Mouse (Mus musculus) limb, embryonic 11.5 days (tissue): Measurements from ENCODE around the gene Slc26a1. TPM values are rescaled to one million over a fixed set of nuclear protein-coding genes. Genes with fewer than 3 reads are reported as not detected.

Source experiments
- ATAC-seq: fragments of 200-750 bp; cut with Nextera tagmentation; 2 replicates; pipeline ENCODE4 v1.8.0; 2017; ENCODE audit warnings: low read depth; ENCODE audit not compliant: insufficient number of reproducible peaks, low FRiP score, low TSS enrichment
- DNase-seq: peaks from one replicate; pipeline ENCODE4 v3.0.0-alpha.2; 2015; ENCODE audit warnings: low spot score
- H3K27ac ChIP-seq: fragments of 300-500 bp; sonication (generic); replicated peaks from 2 replicates; pipeline ENCODE4 v1.5.1; 2014; ENCODE audit warnings: low read depth, mild to moderate bottlenecking, low read length
- H3K27me3 ChIP-seq: fragments of 300-500 bp; sonication (generic); 2 replicates; pipeline ENCODE4 v1.6.1; 2014; ENCODE audit warnings: mild to moderate bottlenecking, low read length, mixed read lengths; ENCODE audit not compliant: control insufficient read depth, insufficient read depth
- H3K36me3 ChIP-seq: fragments of 300-500 bp; sonication (generic); 2 replicates; pipeline ENCODE4 v1.6.1; 2014; ENCODE audit warnings: mild to moderate bottlenecking, low read length, moderate library complexity, mixed read lengths; ENCODE audit not compliant: control insufficient read depth, insufficient read depth
- H3K4me1 ChIP-seq: fragments of 300-500 bp; sonication (generic); 2 replicates; pipeline ENCODE4 v1.6.1; 2014; ENCODE audit warnings: low read length, mixed read lengths; ENCODE audit not compliant: control insufficient read depth, insufficient read depth
- H3K4me2 ChIP-seq: fragments of 300-500 bp; sonication (generic); 2 replicates; pipeline ENCODE4 v1.6.1; 2014; ENCODE audit warnings: low read depth, mild to moderate bottlenecking, moderate library complexity; ENCODE audit not compliant: severe bottlenecking
- H3K4me3 ChIP-seq: fragments of 300-500 bp; sonication (generic); 2 replicates; pipeline ENCODE4 v1.5.1; 2014; ENCODE audit warnings: low read depth, low read length
- H3K9ac ChIP-seq: fragments of 300-500 bp; sonication (generic); 2 replicates; pipeline ENCODE4 v1.6.1; 2014; ENCODE audit warnings: mild to moderate bottlenecking, low read length
- H3K9me3 ChIP-seq: fragments of 300-500 bp; sonication (generic); 2 replicates; pipeline ENCODE4 v1.6.1; 2016; ENCODE audit warnings: low read length; ENCODE audit not compliant: control insufficient read depth
- WGBS: fragments of 180-500 bp; shearing (Covaris S2); extraction: QIAGEN DNeasy Blood & Tissue Kit; methylation state at CpG from one replicate; pipeline ENCODE4 v1.1.7; 2014; 5-methylcytosine and 5-hydroxymethylcytosine counted together
- polyA plus RNA-seq: library from polyadenylated mRNA; unstranded; fragments of >200 nt; fragmentation: Nextera tagmentation; extraction: Ambion mirVana; gene quantifications from 2 replicates; pipeline ENCODE4 v1.2.1, GENCODE M21; 2014

The Slc26a1 gene
- polyA plus RNA-seq, 1 experiment from 2014 or later, result 0.84 TPM

DNA sequence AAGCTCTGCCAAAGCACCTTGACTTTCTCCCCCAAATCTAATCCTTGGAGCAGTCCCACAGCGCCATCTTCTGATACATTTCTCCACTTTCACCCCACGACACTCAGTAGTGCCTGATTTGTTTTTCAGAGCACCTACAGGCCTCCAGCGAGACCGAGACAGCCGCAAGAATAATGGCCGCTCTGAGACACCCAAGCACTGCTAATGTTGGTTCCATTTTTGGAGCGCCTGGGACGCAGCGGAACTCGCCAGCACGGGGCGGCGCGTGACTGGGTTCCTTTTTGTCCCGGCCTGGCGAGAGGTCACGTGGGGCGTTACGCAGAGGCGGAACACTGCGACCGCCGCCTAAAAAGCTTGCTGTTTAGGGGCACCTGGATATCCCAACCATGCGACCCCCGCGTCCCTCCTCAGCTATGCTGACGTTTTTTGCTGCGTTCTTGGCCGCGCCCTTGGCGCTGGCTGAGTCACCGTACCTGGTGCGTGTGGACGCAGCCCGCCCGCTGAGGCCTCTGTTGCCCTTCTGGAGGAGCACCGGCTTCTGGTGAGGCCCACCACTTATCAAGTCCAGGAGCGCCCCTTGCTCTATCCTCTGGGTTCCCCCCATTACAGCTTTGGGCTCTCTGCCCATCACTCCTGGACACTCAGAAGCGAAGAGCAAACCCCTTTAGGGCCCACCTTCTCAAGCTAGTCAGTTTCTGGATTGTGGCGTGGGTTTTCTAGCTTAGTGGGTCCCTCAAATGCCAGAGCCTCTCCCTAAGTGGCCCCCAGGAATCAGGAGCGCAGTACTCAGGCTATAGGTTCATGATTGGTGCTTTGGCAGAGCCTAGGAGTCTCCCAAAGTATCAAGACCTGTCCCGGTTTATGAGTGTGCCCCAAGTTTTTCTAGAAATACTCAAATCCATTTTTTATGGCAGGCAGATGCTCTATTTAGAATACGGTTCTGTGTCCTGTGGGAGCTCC is 6.1 kb downstream of the Slc26a1 start, which contains the start of gene Dgkq:
TSS of gene Dgkq (minus strand) at position 696 of the 960 bp plus-strand sequence.
- H3K27me3 ChIP-seq, result no peaks in the 10 kb centered on the region
- peaks cover 4% of the 10 kb centered on the region; the same call in 1 of the 2 replicates for H3K4me1 ChIP-seq
- 8% methylated on average over 43 of the region's 43 CpGs for WGBS
- peak within 1 kb of the TSS; percentile 70 for H3K4me2 ChIP-seq
- DNase-seq, result peak; percentile 86
- peak within 1 kb of the TSS; percentile 47 for H3K4me3 ChIP-seq
- H3K27ac ChIP-seq, result peak within 1 kb of the TSS; percentile 80
- peak; percentile 85 for ATAC-seq
- peaks cover 7% of the 10 kb centered on the region; the same call in 1 of the 2 replicates for H3K36me3 ChIP-seq
- H3K9ac ChIP-seq, result peak within 1 kb of the TSS; percentile 76
- no peaks in the 10 kb centered on the region for H3K9me3 ChIP-seq

GRCm38 (mm10) chr5:108668387-108668932 is 6.9 kb downstream of the Slc26a1 start:
- H3K27ac ChIP-seq, result no peak overlapping the region; the same call in 1 of the 2 replicates
- peak overlapping the region; percentile 76 for H3K9ac ChIP-seq
- peak overlapping the region; percentile 70 for H3K4me2 ChIP-seq
- H3K36me3 ChIP-seq, result peaks cover 5% of the 10 kb centered on the region; the same call in 1 of the 2 replicates
- no peak for ATAC-seq
- peaks cover 4% of the 10 kb centered on the region; the same call in 1 of the 2 replicates for H3K4me1 ChIP-seq
- no peak for DNase-seq
- no peaks in the 10 kb centered on the region for H3K9me3 ChIP-seq
- peak overlapping the region; percentile 47 for H3K4me3 ChIP-seq
- 22% methylated on average over 3 of the region's 3 CpGs for WGBS
- H3K27me3 ChIP-seq, result no peaks in the 10 kb centered on the region

DNA sequence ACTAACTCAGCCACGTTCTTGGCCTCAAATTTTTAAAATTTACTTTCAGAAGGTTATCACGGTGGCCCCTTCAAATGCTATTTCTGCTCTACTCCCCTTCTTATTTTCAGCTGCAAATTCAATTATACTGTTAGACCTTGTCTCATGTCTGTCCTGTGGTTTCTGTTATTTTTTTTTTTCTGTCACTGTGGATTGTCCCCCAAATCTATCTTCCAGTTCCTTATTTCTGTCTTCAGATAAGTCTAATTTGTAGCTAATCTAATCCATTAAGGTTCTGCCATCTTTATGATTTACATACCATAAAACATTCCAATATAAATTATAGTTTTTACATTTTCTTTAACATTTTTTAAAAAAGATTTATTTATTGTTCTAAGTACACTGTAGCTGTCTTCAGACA is 8.0 kb downstream of the Slc26a1 start:
- Histone ChIP-seq H3K9me3 (no peaks in the 10 kb centered on the region), H3K27me3 (no peaks in the 10 kb centered on the region), H3K4me1 (peaks cover 4% of the 10 kb centered on the region; the same call in 1 of the 2 replicates), H3K36me3 (peaks cover 4% of the 10 kb centered on the region; the same call in 1 of the 2 replicates), H3K27ac (no peak overlapping the region), H3K9ac (no peak overlapping the region), H3K4me3 (no peak overlapping the region), H3K4me2 (no peak overlapping the region)
- DNase-seq (no peak), ATAC-seq (no peak)
- WGBS, result 84% methylated on average over 2 of the region's 2 CpGs

DNA sequence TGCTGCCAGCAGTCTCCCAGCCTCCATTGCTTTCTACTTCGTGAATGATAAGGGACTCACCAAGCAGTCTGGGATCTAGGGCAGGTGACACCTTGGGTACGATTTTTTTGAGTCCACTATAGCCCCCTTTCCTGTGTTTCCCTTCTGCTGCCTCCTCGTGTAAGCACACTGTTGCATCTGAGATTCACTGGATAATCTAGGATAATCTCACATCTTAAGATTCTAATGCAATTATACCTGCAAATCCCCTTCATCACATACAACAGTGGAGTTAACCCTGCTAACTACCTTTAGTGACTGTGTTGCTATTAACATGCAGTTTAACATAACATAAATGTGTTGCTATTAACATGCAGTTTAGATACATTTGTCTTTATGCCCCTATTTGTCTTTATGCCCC is 10.3 kb downstream of the Slc26a1 start:
- WGBS, result 41% methylated on average over 3 of the region's 3 CpGs
- Histone ChIP-seq H3K9ac (no peak overlapping the region), H3K27ac (no peak overlapping the region), H3K4me1 (peaks cover 4% of the 10 kb centered on the region; the same call in 1 of the 2 replicates), H3K36me3 (no peaks in the 10 kb centered on the region), H3K9me3 (no peaks in the 10 kb centered on the region), H3K4me3 (no peak overlapping the region), H3K27me3 (no peaks in the 10 kb centered on the region), H3K4me2 (no peak overlapping the region)
- no peak for DNase-seq
- no peak for ATAC-seq

DNA sequence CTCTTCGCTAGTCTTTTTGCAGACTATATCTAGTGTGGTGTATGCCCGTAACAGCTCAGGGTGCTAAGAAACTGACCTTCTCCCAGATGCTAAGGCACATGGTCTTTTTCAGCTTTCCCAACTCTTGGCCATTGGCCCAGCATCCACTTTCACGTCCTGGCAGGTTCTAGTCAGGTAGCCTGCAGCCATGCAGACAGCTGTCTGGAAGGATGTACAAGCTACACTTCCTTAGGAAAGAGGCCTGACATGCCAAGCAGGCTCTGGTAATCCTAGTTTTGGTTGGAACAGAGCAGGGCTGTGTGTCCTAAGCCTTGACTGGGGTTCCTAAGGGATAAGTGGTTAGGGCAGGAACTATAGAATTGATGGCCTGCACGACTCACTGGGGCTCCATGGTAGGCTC is 12.6 kb downstream of the Slc26a1 start:
- peaks cover 5% of the 10 kb centered on the region for H3K4me1 ChIP-seq
- WGBS, result 85% methylated on average over 4 of the region's 4 CpGs
- no peak for DNase-seq
- H3K27ac ChIP-seq, result no peak overlapping the region
- no peaks in the 10 kb centered on the region for H3K9me3 ChIP-seq
- no peak for ATAC-seq
- no peak overlapping the region for H3K4me3 ChIP-seq
- no peaks in the 10 kb centered on the region for H3K36me3 ChIP-seq
- H3K4me2 ChIP-seq, result no peak overlapping the region
- no peaks in the 10 kb centered on the region for H3K27me3 ChIP-seq
- H3K9ac ChIP-seq, result no peak overlapping the region

DNA sequence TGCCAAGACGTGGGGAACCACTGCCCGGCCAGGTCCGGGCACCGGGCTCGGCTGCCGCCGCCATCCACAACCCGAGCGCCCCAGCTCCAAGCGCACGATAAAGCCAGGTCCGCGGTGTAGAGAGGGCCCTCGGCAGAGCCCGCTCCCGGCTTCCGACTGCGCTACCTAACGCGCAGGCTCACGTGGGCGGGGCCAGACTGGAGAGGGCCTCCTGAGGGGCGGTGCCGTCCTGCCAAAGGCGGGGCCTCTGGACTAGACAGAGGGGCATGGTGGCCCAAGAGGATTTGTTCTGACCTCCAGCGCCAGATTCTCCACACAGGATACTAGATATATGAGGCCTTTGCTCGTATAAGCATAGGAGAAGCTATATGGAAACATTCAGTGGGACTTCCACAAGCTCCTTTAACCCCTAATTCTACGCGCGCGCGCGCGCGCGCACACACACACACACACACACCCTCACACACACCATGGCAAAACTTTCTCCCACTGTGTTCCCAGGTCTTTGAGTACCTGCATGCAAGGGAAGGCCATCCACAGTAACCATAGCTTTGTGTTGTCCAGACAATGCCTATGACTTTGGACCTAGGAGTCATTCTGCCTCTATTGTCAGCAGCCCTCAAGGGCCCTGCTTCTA is 14.6 kb downstream of the Slc26a1 start:
- Histone ChIP-seq H3K4me3 (peak overlapping the region; percentile 75), H3K27me3 (no peaks in the 10 kb centered on the region), H3K36me3 (no peaks in the 10 kb centered on the region), H3K4me1 (peaks cover 5% of the 10 kb centered on the region), H3K4me2 (peak overlapping the region; percentile 73), H3K27ac (no peak overlapping the region), H3K9ac (peak overlapping the region; percentile 88), H3K9me3 (no peaks in the 10 kb centered on the region)
- WGBS, result 19% methylated on average over 36 of the region's 36 CpGs
- ATAC-seq, result peak; percentile 98
- peak; percentile 91 for DNase-seq

- WGBS, result 12% methylated on average over 24 of the region's 24 CpGs
- Histone ChIP-seq H3K4me2 (peak within 1 kb of the TSS; percentile 73), H3K9ac (peak within 1 kb of the TSS; percentile 88), H3K4me3 (peak within 1 kb of the TSS; percentile 75), H3K9me3 (no peaks in the 10 kb centered on the region), H3K4me1 (peaks cover 5% of the 10 kb centered on the region), H3K36me3 (no peaks in the 10 kb centered on the region; the same call in 1 of the 2 replicates), H3K27ac (no peak within 1 kb of the TSS), H3K27me3 (no peaks in the 10 kb centered on the region)
- peak; percentile 69; the same call in 1 of the 2 replicates for ATAC-seq
- DNase-seq, result no peak
These were observed 15.4 kb downstream of the Slc26a1 start, which contains the start of gene Idua for GRCm38 (mm10) chr5:108659698-108660631. TSS of gene Idua (plus strand) at chr5:108660331.
